Mouse (Mus musculus) heart, adult 18-20 months (tissue): Measurements from ENCODE around the gene Ppp1r7. TPM values are rescaled to one million over a fixed set of nuclear protein-coding genes. Genes with fewer than 3 reads are reported as not detected.

ENCODE experiments used
- microRNA-seq, 2 experiments: library from miRNA; unstranded; fragments of <30 nt; microRNA quantifications; one replicate each; pipeline ENCODE4 v1.2.0; 2022
- total RNA-seq, 2 experiments: library from RNA; stranded (reverse); gene quantifications; 2 replicates each; pipeline ENCODE4 v1.2.3; 2021

Ppp1r7 gene
- total RNA-seq, 2 experiments from 2014 or later, result 30.4 to 35.3 TPM

Small RNA genes lying within 50 kb of the gene (microRNA-seq; reads per million reads assigned to microRNA genes)
- gene Mir6345, result 0 reads per million in 2 experiments
- 0 reads per million in 2 experiments for gene Mir6902

Other genes starting within 250 kb of the Ppp1r7 start
- gene Kif1a, start 240.9 kb upstream of the Ppp1r7 start, total RNA-seq, result 1 to 10 TPM; 1.2 to 1.8 TPM
- gene Agxt, start 207.6 kb upstream of the Ppp1r7 start, total RNA-seq, result not detected
- under 1 TPM in 1 of 2 experiments, not detected in 1; 0.28 TPM for gene 2310007B03Rik, start 181.9 kb upstream of the Ppp1r7 start, total RNA-seq
- under 1 TPM; 0.05 to 0.12 TPM for gene Crocc2, start 174.1 kb upstream of the Ppp1r7 start, total RNA-seq
- 1 to 10 TPM; 4.2 to 7.5 TPM for gene Sned1, start 107.0 kb upstream of the Ppp1r7 start, total RNA-seq
- gene Mterf4, start 36.9 kb upstream of the Ppp1r7 start, total RNA-seq, result 10 to 100 TPM; 14.0 to 14.9 TPM
- gene Pask, start 628 bp downstream of the Ppp1r7 start, total RNA-seq, result under 1 TPM; 0.30 to 0.31 TPM
- gene Ano7, start 31.1 kb downstream of the Ppp1r7 start, total RNA-seq, result not detected
- gene Hdlbp, start 136.0 kb downstream of the Ppp1r7 start, total RNA-seq, result 100 to 1,000 TPM; 521 to 556 TPM
- 10 to 100 TPM; 21.5 to 22.0 TPM for gene Farp2, start 169.2 kb downstream of the Ppp1r7 start, total RNA-seq